Mouse (Mus musculus) heart, embryonic 15.5 days (tissue): ENCODE data around the gene Ebf1. TPM values are rescaled to one million over a fixed set of nuclear protein-coding genes. Genes with fewer than 3 reads are reported as not detected.
A peak's percentile ranks its signal among the peaks of the same experiment; 100 is the strongest.

ENCODE experiments used
- ATAC-seq: fragments of 200-750 bp; cut with Nextera tagmentation; replicated peaks from 2 replicates; pipeline ENCODE4 v1.8.0; 2017; ENCODE audit warnings: low read depth, moderate TSS enrichment; ENCODE audit not compliant: insufficient number of reproducible peaks, insufficient read depth, low FRiP score
- H3K27ac ChIP-seq: fragments of 300-500 bp; sonication (generic); 2 replicates; pipeline ENCODE4 v1.5.1; 2015; ENCODE audit warnings: mild to moderate bottlenecking, inconsistent platforms
- H3K27me3 ChIP-seq: fragments of 300-500 bp; sonication (generic); 2 replicates; pipeline ENCODE4 v1.6.1; 2015; ENCODE audit warnings: inconsistent platforms
- H3K36me3 ChIP-seq: fragments of 300-500 bp; sonication (generic); 2 replicates; pipeline ENCODE4 v1.6.1; 2015; ENCODE audit warnings: mild to moderate bottlenecking, inconsistent platforms
- H3K4me1 ChIP-seq: fragments of 300-500 bp; sonication (generic); replicated peaks from 2 replicates; pipeline ENCODE4 v1.6.1; 2015; ENCODE audit warnings: inconsistent platforms
- H3K4me2 ChIP-seq: fragments of 300-500 bp; sonication (generic); 2 replicates; pipeline ENCODE4 v1.6.1; 2015; ENCODE audit warnings: inconsistent platforms, mild to moderate bottlenecking, moderate library complexity
- H3K4me3 ChIP-seq: fragments of 300-500 bp; sonication (generic); 2 replicates; pipeline ENCODE4 v1.5.1; 2015; ENCODE audit warnings: mild to moderate bottlenecking, inconsistent platforms
- H3K9ac ChIP-seq: fragments of 300-500 bp; sonication (generic); 2 replicates; pipeline ENCODE4 v1.6.1; 2015; ENCODE audit warnings: mild to moderate bottlenecking, inconsistent platforms
- H3K9me3 ChIP-seq: fragments of 300-500 bp; sonication (generic); replicated peaks from 2 replicates; pipeline ENCODE4 v1.6.1; 2016; ENCODE audit warnings: inconsistent platforms
- WGBS: fragments of 180-500 bp; shearing (Covaris S2); methylation state at CpG from one replicate; pipeline ENCODE4 v1.1.7; 2015; ENCODE audit warnings: mixed read lengths; 5-methylcytosine and 5-hydroxymethylcytosine counted together
- polyA plus RNA-seq: library from polyadenylated mRNA; unstranded; fragments of >200 nt; fragmentation: Nextera tagmentation; extraction: Ambion mirVana; gene quantifications from 2 replicates; pipeline ENCODE4 v1.2.1, GENCODE M21; 2015

Ebf1 gene
- polyA plus RNA-seq, 1 experiment from 2014 or later = 16.8 TPM

DNA sequence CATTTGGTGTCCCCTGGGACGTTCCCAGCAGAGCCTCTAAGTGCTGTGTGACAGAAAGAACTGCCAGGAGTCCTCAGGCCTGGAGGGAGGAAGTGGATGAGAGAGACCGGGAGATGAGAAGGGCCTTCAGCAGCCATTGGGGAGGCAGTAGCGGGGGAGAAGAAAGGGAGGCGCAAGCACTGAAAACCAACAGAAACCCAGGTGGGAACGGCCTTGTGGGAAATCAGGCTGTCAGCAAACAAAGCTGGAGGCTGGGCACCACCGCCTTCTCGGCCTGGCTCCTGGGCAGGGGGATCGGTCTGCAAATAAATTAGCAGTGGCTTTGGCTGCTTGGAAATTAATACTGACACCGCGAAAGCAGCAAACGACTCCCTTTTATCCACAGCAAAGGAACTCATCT is 409.6 kb downstream of the Ebf1 start:
- no peaks in the 10 kb centered on the region for H3K27me3 ChIP-seq
- H3K4me2 ChIP-seq = peak overlapping the region; percentile 22; the same call in 1 of the 2 replicates
- H3K9ac ChIP-seq = no peak overlapping the region
- H3K27ac ChIP-seq = no peak overlapping the region
- no peaks in the 10 kb centered on the region for H3K9me3 ChIP-seq
- ATAC-seq = no peak
- no peaks in the 10 kb centered on the region for H3K36me3 ChIP-seq
- 24% methylated on average over 11 of the region's 11 CpGs for WGBS
- H3K4me1 ChIP-seq = 0 out of 2 replicates have a peak, but pooled peaks cover 5% of the 10 kb centered on the region
- H3K4me3 ChIP-seq = no peak overlapping the region

DNA sequence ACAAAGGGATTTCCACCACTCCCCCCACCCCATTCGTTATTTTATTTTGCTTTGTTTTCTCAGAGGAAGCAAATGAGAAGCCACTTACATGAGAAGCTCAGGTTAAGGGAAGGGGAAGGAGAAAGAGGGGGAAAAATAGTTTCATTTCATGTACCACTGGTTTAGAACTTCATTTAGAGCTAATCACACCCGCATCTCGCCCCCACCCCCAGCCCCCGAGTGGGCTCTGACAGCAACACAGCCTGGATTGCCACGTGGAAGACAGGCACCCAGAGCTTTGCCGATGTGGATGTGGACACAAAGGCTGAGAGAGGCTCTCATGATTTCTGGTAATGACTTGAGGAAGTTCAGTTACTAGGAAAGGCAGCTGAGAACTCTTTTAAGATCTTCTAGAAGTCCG is 410.0 kb downstream of the Ebf1 start:
- WGBS = 54% methylated on average over 7 of the region's 7 CpGs
- H3K27me3 ChIP-seq = no peaks in the 10 kb centered on the region
- no peaks in the 10 kb centered on the region for H3K9me3 ChIP-seq
- no peak overlapping the region for H3K27ac ChIP-seq
- H3K4me1 ChIP-seq = 0 out of 2 replicates have a peak, but pooled peaks cover 5% of the 10 kb centered on the region
- ATAC-seq = no peak
- no peak overlapping the region for H3K4me3 ChIP-seq
- no peak overlapping the region for H3K9ac ChIP-seq
- H3K4me2 ChIP-seq = peak overlapping the region; percentile 22; the same call in 1 of the 2 replicates
- no peaks in the 10 kb centered on the region for H3K36me3 ChIP-seq

DNA sequence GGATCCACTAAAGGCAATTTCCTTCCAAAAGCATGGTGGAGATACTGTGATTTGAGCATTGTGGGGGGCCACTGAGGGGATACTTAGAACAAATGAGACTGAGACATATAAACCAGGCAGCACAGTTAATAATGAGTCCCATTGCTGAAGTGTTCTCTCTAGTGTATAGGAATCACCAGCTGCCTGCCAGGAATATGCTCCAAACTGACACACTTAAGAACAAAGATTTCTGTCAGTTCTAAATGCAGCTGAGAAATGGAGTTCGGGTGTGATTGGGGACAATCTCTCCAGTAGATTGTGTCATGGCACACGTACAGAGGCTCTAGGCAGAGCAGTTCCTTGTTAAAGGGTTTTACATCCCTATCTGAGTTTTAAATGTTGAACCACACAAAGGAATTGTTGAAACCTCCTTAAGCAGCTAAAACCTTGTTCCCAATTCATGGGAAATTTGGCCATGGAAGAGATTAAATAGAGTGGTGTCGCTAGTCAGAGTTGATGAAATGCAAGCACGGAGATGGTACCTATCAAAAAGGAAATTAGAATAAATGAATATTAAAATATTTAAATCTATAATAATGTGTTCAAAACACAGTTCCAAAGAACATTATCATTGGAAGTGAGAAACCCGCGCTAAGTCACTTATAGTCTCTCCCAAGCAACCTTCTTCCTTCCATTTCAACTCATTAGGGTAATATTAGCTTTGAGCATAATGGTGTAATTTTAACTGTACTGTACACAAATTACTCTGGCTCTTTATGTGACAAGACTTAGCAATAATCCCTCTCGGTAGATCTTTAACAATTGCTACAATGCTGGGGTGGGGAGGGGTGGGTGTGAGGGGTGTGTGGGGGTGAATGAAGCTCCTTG is 438.9 kb downstream of the Ebf1 start:
- Histone ChIP-seq H3K27ac (no peak overlapping the region), H3K4me1 (no peaks in the 10 kb centered on the region), H3K36me3 (no peaks in the 10 kb centered on the region), H3K27me3 (no peaks in the 10 kb centered on the region), H3K9me3 (no peaks in the 10 kb centered on the region), H3K4me2 (no peak overlapping the region), H3K4me3 (no peak overlapping the region), H3K9ac (no peak overlapping the region)
- no peak for ATAC-seq
- WGBS = 77% methylated on average over 7 of the region's 7 CpGs

Other genes with a start within 250 kb of the Ebf1 start
- gene Il12b, start 217.3 kb upstream of the Ebf1 start, polyA plus RNA-seq = not detected in 2 replicates
- 38.7 and 41.8 TPM in 2 replicates for gene Ublcp1, start 146.8 kb upstream of the Ebf1 start, polyA plus RNA-seq
- gene Rnf145, start 98.4 kb upstream of the Ebf1 start, polyA plus RNA-seq = 45.1 and 58.7 TPM in 2 replicates